Mouse (Mus musculus): ENCODE data around the gene Cs.

The Cs gene

GRCm38 (mm10) chr10:128335582-128335981, 2.0 kb upstream of the Cs start:
- peak; percentile 50 for DNase-seq

- DNase-seq: no peak
Observed at GRCm38 (mm10) chr10:128336195-128336594, 1.3 kb upstream of the Cs start.

- DNase-seq: no peak
Observed at GRCm38 (mm10) chr10:128336597-128336996, 937 bp upstream of the Cs start.

DNA sequence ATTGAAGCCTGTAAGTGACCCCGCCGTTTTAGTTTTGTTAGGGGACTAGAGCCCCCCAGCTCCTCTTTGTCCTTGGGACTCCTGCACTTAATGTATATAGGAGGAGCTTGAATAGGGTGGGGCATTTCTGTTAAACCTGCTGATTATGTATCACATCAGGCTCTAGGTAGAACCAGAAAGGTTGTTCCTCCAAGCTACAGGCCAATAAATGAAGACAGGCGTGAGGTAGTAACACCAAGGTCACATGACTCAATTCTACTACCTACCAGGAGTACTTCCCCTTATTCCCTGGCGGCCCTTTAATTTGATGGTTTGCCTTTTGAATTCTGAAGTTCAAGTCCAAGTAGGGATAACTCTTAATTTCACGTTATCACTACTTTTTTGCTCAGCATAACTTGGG, 881 bp downstream of the Cs start:
- DNase-seq: no peak

GRCm38 (mm10) chr10:128338948-128339347, 1.4 kb downstream of the Cs start:
- no peak for DNase-seq

DNA sequence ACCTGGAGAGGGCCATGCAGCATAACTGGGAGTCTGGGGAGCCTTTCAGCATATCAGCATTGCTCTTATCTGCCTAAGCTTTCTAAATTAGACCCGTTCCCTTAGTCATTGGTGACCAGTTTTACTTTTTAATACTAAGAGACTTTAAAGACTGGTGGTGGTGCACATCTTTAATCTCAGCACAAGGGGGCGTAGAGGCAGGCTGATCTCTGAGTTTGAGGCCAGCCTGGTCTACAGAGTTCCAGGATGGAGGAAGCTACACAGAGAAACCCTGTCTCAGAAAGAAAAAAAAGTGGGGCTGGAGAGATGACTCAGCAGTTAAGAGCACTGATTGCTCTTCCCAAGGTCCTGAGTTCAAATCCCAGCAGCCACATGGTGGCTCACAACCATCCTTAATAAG, 2.7 kb downstream of the Cs start:
- no peak for DNase-seq

- no peak for DNase-seq
Observed at GRCm38 (mm10) chr10:128343436-128343835, 5.9 kb downstream of the Cs start.

GRCm38 (mm10) chr10:128344568-128345275, 7.2 kb downstream of the Cs start:
- DNase-seq: no peak

- DNase-seq: no peak
Observed at GRCm38 (mm10) chr10:128347541-128347940, 10.0 kb downstream of the Cs start.

DNA sequence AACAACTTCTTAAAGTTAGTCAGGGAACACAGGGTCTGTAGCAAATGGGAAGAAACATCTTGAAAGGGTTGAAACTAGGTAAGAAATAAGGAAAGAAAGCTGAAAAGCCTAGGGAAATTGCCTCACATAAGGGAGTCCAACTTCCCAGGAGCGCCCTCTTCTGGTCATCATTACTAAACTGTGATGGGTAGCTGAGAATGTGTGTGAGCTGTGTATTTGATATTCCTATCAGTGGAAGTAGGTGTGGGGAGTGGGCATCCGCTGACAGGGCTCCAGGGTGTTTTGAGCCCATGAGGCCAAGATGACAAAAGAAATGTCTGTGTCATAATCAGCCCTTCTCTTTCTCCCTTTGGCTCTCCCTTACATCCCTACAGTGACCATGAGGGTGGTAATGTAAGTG, 21.3 kb downstream of the Cs start:
- DNase-seq: peak; percentile 22

DNA sequence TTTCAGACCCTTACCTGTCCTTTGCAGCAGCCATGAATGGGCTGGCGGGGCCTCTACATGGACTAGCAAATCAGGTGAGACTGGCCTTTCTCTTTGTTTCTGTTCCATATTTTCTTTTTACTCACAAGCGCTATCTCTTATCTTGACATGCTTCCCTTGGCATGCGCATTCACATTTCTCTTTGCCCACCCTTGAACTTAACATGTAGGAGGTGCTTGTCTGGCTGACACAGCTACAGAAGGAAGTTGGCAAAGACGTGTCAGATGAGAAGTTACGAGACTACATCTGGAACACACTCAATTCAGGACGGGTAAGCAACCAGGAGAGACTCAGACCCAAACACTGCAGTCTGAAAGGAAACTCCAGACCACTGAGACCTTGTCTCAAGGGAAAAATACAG, 21.7 kb downstream of the Cs start:
- DNase-seq: no peak

- no peak for DNase-seq
Observed at GRCm38 (mm10) chr10:128361836-128362235, 24.3 kb downstream of the Cs start.

- no peak for DNase-seq
Observed at GRCm38 (mm10) chr10:128362568-128362967, 25.0 kb downstream of the Cs start.

DNA sequence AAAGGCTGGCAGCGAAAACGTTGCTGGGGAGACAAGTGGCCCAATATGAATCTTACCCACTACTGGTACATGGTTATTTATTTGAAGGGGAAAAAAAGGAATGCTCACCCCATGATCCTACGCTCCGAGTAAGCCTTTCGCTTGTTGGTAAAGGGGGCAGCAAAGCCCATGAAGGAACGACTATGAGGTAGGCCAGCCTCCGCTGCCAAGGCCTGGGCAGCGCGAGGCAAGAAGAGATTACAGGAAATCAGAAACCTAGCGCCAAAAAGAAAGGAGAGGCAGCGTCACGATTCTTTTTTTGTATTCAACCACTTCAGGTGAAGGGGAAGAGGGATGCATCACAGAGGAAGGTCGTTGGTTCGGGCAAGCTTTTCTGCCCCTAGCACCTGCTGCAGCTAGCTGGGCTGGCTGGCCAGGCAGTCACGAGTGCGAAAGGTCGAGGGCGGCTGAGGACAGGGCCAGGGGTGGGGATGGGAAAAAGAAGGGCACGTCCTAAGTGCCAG, 30.4 kb downstream of the Cs start:
- DNase-seq: no peak

DNA sequence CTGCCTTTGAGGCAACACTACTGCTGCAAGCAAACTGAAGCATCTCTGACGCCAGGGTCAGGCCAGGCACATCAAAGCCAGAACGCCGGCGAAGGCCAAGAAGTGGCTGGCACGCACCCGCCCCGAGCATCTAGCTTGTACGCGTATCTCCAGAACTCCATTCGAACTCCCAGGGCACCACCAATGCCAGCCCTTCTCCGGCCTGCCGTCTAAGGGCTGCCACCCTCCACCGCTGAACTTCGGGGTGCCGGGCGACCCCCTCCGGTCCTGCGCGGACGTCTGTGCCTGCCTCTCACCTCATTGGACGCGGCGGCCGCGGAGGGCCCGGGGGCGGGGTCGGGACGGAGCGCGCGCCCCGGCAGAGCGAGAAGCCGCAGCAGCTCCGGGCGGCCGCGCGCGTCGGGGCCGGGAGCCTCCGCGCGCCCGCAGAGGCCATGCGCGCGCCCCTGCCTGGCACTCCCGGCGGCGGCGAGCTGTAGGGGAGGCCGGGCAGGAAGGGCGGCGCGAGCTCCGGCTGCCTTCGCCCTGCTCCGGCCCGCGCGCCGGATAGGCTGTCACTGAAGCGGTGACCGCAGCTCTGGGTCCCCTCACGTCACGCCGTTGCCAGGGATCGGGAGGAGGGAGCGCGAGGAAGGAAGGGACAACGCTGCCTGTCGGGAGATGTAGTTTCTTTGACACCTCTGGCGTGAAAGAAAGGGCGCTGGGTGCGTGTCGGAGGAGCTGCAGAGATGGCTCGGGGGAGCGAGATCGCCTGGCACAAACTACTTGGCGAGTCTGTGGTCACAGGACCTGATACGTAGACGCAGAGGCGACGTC, 31.1 kb downstream of the Cs start, which contains the start of gene Coq10a:
Gene Coq10a, minus strand, starts transcription at position 596 of the 816 bp plus-strand sequence.
- peak; percentile 97 for DNase-seq

DNA sequence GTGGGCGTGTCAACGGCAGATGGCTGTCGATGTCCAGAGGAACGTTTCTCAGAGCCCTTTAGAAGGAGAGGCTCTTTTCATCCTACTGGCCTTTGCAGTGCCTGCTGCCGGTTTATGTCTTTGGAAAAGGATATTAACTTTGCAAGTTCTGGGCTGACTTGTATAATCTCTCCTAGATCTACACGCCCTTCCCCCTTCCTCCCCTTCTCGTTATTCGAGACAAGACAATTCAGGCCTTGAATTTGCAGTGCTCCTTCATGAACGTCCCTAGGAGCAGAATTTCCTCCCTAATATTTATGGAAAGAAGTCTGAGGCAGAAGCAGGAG, 31.6 kb downstream of the Cs start:
- DNase-seq: no peak

DNA sequence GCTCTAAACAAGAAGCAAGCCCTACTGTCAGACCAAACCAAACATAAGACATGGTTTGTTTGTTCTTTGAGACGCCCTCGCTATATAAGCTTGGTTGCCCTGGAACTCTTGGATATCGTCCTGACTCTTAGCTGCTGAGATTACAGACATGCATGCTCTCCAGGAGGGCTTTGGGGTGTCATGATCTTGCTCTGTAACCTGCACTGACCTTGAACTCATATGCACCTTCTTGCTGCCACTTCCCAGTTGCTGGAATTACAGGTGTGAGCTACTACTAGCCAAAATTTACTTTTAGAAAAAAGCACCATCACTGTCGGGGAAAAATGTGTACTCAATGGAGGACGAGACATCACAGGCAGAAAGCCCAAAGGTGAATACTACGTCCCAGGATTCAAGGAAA, 32.1 kb downstream of the Cs start:
- peak; percentile 54 for DNase-seq

GRCm38 (mm10) chr10:128370021-128370420, 32.5 kb downstream of the Cs start:
- no peak for DNase-seq

DNA sequence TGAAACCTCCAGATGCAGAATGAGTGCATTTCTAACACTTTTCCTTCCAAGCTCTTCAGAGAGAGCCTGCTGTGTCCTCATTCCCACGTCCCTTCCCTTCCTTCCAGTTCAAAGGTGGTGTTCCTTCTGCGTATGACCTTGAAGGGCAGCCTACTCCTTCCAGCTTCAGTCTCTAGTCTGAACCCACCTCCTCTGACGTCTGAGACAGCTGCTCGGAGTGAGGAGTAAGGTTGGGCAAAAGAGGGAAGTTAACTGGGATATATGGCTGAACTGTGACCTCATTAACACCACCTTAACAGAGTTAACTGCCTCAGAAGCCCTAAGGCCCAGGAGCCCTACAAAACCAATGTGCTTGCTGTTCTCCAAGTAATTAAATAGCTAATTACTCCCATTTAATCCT, 33.1 kb downstream of the Cs start:
- no peak for DNase-seq

- no peak for DNase-seq
Observed at GRCm38 (mm10) chr10:128372142-128372541, 34.6 kb downstream of the Cs start.

GRCm38 (mm10) chr10:128372989-128373748, 35.6 kb downstream of the Cs start:
- peak; percentile 9 for DNase-seq

- DNase-seq: peak; percentile 25
Observed at GRCm38 (mm10) chr10:128374393-128374792, 36.9 kb downstream of the Cs start.

GRCm38 (mm10) chr10:128376099-128376454, 38.5 kb downstream of the Cs start:
- no peak for DNase-seq
